Mouse (Mus musculus) thymus, postnatal 4 days (tissue): Measurements from ENCODE around the gene St7l.
A peak's percentile ranks its signal among the peaks of the same experiment; 100 is the strongest.
"Not testable (repeated sequence)": the region's sequence is repeated elsewhere in the genome, so short reads cannot be mapped to it uniquely, and the experiment has no call there.

Experiments used
- DNase-seq: peaks from one replicate; pipeline ENCODE4 v3.0.0; 2021

St7l gene

DNA sequence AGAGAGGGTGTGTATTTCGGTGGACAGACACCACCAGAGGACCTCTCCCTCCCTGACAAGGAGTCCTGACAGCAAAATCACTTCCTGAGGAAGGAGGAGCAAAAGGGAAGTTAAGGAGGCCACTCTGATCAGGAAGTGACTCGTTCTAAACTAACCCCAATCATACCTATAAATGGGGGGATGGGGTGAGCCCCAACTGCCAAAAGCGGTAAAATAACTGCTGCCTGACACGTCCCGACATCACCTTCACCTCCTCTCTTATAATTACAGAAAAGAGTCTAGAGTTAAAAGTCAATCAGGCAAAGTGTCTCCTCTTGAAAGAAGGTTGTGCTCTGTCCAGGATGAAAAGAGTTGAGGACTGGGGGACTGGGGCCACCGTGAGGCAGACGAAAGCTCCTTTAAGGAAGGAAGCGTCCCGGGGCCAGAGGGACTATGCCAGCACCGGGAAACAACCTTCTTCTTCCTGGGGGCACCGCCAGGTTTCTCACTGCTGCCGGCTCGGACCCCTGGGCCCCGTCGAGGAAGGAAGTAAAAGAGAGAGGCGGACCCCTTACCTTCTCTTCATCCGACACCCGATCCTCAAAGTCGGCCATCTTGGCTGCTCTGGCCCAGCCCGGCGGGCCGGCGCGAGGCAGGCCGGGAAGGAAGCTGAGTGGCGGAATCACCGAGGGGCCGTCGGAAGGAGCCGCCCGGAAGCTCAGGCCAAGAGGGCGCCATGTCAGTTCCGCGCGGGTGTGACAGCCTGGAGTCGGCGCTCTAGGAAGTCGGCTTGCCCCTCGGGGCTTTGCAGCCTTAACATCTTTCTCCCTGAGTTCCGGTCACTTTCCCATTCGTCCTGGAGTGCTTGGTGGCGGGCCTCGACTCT, at the start of gene St7l, which contains the start of gene Capza1:
TSS of gene St7l (plus strand) at position 220 of the 865 bp plus-strand sequence.
TSS of gene Capza1 (minus strand) at position 720 of the 865 bp plus-strand sequence.
- peak; percentile 90 for DNase-seq

- DNase-seq, result no peak
These were observed 49.1 kb upstream of the St7l start for GRCm38 (mm10) chr3:104814746-104815145.

- DNase-seq, result no peak
These were observed 48.5 kb upstream of the St7l start for GRCm38 (mm10) chr3:104815346-104815745.

GRCm38 (mm10) chr3:104816130-104816529, 47.7 kb upstream of the St7l start:
- DNase-seq, result no peak

- DNase-seq, result peak; percentile 81
These were observed 46.3 kb upstream of the St7l start for GRCm38 (mm10) chr3:104817481-104817990.

- DNase-seq, result peak; percentile 84
These were observed 45.6 kb upstream of the St7l start, which contains the start of gene Mov10 for GRCm38 (mm10) chr3:104817991-104818748. TSS of gene Mov10 (minus strand) at chr3:104818563.

- no peak for DNase-seq
These were observed 45.1 kb upstream of the St7l start for GRCm38 (mm10) chr3:104818749-104819134.

- DNase-seq, result no peak
These were observed 43.4 kb upstream of the St7l start for GRCm38 (mm10) chr3:104820426-104820825.

- no peak for DNase-seq
These were observed 41.4 kb upstream of the St7l start for GRCm38 (mm10) chr3:104822413-104822812.

- no peak for DNase-seq
These were observed 28.0 kb upstream of the St7l start for GRCm38 (mm10) chr3:104835797-104836196.

DNA sequence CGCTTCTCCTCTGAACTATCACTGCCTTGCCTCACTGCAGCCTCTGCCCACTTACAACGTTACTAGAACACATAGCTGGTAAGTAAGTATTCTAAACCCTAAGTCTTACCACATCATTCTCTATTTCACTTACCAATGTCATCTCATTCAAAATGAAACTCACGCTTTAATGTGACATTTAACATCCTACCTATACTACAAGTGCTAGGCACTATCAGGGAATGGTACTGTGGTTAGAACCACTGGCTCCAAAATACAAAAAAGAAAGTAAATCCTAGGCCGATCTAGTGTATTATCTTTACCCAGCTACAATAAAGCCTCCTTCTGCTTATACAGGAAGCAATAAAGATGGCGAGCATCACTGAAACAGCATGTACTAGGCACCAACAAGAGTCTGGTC, 22.8 kb upstream of the St7l start:
- no peak for DNase-seq

- DNase-seq, result no peak
These were observed 17.2 kb upstream of the St7l start for GRCm38 (mm10) chr3:104846601-104847000.

DNA sequence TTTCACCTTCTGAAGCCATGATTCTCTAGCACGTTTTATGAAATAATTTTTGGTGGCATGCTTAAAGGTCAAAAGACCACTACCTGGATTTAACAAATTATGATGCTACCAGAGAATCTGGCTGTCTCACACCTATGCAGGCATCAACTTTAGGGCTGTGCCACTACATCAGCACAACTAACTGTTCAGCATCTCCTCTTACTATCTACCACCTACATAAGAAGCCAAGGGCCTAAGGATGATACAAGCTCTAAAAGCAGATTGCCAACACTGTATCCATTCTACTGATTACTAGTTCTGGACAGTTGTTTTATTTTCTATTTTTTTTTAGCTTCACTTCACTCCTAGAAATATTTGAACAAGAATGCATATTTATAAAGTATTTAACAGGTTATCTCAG, 9.3 kb upstream of the St7l start:
- DNase-seq, result no peak

DNA sequence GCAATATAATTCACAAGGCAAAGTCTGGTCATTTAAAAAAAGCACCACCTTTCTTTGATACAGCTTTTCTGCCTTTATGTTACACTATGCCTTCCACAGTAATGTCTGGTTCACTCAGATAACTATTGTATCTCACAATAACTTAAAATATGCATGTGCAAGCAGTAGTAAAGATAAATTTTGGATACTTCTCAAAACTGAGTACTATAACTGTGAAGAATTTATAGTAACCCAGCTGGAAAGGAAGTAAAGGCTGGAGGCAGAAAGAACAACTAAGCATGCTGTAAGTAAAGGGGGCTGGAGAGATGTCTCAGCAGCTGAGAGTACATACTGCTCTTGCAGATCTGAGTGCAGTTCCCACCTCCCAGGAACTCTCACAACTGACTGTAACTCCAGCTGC, 8.9 kb upstream of the St7l start:
- DNase-seq, result no peak

- DNase-seq, result no peak
These were observed 7.7 kb upstream of the St7l start for GRCm38 (mm10) chr3:104856106-104856505.

GRCm38 (mm10) chr3:104858560-104858959, 5.2 kb upstream of the St7l start:
- no peak for DNase-seq

DNA sequence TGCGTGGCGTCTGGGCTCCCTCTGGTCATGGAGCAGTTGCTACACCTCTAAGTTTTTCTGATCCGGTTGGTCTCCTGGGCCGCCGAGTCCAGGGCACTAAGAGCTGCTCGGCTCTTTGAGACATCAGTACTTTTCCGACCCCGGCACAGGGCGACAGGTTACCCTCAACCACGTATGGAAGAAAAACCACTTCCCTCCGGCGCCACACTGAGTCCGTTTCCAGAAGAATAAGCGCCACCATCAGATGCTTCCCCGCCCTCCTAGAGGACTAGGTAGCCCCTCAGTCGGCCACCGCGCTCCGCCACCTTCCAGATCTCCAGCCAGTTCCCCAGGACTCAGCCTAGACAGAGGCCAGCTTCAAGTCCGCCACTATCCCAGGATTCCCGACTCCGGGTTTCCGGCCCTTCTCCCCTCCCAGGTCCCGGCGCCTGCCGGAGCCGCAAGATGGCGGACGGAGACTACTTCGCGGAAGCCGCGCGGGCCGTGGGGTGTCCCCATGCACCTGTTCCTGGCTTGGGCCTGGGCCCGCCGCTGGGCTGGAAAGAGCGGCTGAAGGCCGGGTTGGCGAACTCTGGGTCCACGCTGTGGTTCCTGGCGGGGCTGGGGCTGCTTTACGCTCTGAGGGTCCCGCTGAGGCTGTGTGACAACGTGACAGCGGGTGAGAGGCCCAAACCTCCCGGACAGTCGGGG, 991 bp downstream of the St7l start:
- DNase-seq, result peak; percentile 89

DNA sequence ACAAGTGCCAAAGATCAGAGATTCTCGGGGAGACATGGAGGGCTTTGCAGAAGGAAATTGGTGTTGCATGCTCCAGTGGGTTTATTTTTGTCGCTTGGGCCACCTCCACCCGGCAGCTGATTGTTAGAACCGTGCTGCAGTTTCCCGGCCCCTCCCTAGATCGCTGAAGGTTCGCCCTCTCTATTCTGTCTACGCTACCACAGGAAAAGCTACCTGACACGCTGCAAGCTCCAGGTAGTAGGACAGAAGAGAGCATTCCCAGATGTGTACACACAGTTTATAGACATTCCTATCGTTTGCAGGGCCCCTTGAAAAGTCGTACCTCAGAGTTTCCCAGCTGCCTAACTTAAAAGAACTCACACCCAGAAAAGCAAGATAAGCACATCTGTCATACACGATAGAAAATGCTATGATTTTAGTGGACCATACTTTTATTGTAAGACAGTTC, 1.6 kb downstream of the St7l start:
- no peak for DNase-seq

DNA sequence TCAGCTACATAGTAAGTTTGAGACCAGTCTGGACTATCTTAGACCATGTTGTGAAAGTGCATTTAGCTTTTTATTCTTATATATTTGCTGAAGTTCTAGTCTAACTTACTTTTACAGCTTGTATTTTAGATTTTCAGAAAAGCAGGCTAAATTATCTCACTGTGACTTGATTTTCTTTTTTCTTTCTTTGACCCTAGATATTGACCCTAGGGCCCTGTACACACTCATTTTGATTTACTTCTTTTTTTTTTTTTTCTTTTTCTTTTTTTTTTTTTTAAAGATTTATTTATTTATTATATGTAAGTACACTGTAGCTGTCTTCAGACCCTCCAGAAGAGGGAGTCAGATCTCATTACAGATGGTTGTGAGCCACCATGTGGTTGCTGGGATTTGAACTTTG, 2.9 kb downstream of the St7l start:
- DNase-seq, result not testable (repeated sequence)

DNA sequence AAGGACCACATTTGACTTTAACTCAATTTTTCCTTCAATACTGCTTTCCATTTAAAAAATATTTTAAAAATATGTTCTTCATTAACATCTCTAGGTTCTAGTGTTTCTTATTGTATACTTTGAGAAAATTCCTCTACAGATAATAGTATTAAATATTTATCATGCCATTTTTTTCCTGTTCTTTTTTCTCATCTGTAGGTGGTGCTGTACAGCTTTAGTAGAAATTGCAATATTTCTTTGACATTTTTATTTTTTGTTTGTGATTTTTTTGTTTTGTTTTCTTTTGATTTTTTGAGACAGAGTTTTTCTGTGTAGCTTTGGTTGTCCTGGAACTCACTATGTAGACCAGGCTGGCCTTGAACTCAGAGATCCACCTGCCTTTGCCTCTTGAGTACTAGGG, 5.8 kb downstream of the St7l start:
- DNase-seq, result no peak

DNA sequence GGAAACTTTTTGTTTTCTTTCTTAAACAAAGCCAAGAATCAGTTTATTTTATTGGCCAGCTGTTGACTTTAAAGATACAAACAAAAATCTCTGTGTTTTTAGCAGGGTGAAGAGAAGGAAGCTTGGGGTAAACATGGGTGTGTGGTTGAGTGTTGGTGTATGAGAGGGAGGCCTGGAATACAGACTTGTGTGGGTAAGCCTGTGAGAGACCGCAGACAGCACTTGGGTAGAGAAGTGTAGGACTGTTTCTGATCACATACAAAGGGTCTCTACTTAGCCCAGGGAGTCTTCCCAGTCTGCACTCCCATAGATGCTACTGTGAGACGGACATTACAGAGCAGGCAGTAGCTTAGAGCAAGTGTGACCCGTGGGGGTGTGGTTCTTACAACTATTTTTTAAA, 24.8 kb downstream of the St7l start:
- no peak for DNase-seq

- DNase-seq, result no peak
These were observed 32.3 kb downstream of the St7l start for GRCm38 (mm10) chr3:104896141-104896540.

DNA sequence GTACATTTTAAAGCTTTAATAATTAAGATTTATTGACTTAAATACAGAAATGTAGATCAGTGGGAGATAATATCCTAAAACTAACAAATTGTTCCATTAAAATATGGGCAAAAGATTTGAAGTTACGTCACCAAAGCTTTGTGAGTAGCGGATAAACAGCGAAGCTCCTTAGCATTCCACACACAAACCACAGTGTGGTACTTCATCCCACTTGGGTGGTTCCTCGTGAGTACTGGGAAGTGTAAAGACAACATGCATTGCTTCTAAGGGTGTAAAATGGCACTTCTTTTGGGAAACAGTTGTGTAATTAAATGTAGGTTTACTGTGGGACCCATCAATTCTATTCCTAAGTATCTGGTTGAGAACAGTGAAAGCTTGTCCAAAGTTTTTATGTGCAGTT, 37.3 kb downstream of the St7l start:
- no peak for DNase-seq
